Mouse (Mus musculus): ENCODE results near the gene C1qtnf1.

C1qtnf1 gene

DNA sequence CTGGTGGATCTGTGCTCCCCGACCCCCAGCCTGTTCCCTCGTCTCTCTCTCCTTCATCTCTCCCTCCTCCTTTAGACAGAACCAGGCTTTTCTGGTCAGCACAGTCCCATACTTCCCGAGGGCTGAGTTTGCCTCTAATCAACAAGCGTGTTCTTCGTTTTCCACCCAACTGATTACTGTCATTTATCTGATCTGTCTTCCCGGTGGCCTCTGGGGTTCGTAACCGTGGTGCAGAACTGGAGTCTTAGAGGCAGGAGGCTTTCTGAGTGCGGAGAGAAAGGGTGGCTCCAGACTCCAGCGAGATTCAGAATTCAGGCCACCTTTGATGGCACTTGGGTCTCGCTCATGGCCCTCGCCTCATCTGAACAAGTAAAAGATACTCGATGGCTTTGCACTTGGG, 6.1 kb downstream of the C1qtnf1 start:
- no peak for DNase-seq (ENCODE audit: low spot score in 2 of 2)

GRCm38 (mm10) chr11:118436471-118436935, 8.5 kb downstream of the C1qtnf1 start:
- no peak for DNase-seq (ENCODE audit: low spot score in 2 of 2)

- DNase-seq (ENCODE audit: low spot score in 2 of 2), result no peak
Measured at GRCm38 (mm10) chr11:118438665-118439414, 10.8 kb downstream of the C1qtnf1 start.

- DNase-seq (ENCODE audit: low spot score in 2 of 2), result no peak
Measured at GRCm38 (mm10) chr11:118442691-118443090, 14.7 kb downstream of the C1qtnf1 start.

DNA sequence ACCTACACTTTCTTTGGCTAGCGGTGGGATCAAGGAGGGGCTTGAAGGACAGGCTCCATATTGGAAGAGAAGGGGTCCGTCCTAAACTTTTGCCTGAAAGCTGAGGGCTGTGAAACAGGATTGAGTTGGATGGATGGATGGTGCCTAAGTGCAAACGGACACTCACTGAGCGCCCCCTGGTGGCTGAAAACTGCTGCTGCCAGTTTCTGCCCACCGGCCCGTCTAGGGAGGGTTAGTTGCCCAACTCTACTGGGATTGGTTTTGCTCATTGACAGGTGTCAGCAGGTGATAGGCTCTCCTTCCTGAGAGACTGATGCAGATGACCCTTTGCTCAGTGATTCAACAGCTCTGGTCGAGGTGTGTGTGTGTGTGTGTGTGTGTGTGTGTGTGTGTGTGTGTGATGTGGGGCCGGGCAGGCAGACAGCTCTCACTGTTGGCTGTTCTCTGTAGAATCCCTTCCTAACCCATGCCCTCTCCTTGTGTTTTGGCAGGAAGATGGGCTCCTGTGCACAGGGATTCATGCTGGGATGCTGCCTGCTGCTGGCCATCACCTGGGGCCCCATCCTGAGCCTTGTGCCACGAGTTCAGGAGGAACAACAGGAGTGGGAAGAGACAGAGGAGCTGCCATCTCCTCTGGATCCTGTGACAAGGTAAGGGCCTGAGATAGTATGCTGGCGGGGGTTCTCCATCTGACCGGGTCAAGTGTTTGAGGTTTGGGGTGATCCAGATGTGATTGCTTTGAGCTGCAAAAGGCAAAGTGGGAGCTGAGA, 15.4 kb downstream of the C1qtnf1 start:
- peak in 1 of 2 experiments; percentile 16 for DNase-seq (ENCODE audit: low spot score in 2 of 2)

- DNase-seq (ENCODE audit: low spot score in 2 of 2), result peak in 1 of 2 experiments; percentile 38
Measured at GRCm38 (mm10) chr11:118445843-118446242, 17.8 kb downstream of the C1qtnf1 start.

DNA sequence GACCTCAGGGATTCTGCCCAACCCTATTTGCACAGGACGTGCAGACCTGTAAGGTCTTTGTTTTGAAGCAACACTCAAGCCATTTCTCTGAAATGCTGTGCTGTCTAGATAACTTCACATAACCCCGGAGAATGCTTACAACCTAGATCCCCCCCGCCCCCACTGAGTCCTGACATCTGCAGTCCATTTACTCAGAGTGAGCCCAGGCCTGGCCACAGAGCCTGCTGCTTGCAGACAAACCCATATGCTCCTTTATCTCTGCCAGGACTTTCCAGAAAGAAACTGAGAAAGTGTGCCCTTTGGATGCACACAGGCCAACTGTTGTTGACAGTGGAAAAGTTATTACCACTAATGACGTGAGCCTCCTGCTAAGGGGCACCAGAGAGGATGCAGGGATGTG, 19.3 kb downstream of the C1qtnf1 start:
- DNase-seq (ENCODE audit: low spot score in 2 of 2), result no peak

DNA sequence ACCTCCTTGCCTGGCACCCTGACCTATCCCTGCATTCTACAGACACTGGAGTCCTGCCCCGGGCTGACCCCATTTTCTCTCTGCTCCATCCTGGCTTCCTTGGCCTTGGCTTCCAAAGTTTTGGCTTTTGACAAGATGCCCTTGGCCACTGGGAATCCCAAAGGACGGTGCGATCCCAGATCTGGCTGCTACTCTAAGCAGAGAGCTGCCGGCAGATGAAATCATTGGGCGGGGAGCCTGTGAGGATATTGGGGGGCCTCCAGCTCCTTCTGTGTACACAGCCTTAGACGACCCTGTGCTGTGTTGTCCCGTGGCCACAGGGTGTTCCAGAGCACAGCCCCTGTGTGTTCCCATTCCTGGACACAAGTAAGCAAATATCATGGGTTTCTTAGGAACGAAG, 20.4 kb downstream of the C1qtnf1 start:
- no peak for DNase-seq (ENCODE audit: low spot score in 2 of 2)

- no peak for DNase-seq (ENCODE audit: low spot score in 2 of 2)
Measured at GRCm38 (mm10) chr11:118451211-118451610, 23.2 kb downstream of the C1qtnf1 start.

DNA sequence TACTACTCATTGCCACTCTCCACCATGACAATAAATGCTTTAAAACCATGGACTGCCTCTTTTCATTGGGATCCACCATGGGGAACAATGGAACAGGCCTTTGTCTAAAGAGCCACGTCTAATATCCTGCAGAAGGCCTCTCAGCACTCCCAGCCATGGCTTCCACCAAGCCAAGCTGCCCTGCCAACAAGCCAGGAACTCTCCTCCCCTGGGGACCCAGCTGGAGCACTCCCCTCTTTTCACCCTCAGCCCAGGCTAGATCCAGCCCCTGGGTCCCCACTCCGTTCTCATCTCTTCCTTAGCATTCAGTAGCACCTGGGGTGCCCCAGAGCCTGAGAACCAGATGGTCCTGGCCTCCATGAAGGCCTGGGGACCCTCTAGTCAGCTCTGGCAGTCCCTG, 25.0 kb downstream of the C1qtnf1 start:
- DNase-seq (ENCODE audit: low spot score in 2 of 2), result no peak

DNA sequence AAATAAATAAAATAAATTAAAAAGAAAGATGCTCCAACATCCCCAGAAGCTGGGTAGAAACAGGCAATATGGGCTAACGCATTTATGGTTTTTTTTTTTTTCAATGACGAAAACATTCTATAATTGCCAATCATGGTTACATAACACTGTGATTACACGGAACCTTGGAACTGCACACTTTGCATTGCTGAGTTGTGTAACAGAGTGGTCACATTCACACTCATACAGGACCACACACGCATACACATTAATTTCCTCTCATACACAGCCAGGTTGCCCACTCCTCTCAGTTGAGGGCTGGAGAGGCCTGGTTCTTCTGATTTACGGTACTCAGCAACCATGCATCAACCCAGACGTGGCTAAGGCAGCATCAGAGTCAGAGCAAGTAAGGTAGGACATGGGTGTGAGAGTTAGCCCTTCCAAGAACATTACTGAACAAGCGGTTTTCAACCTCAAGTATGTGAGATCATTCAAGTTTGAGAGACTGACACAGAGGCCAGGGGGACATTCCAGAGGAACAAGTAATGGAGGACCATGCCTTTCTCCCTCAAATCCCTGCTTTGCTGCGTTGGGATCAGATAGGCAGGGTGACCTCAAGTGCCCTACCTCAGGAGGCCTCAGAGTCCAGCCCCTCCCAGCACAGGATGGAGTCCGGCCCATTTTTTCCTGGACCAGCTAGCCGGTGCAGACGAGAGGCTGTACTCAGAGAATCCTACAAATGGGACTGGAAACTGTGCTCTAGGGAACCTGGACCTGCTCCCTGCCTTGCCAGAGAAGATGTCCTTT, 26.1 kb downstream of the C1qtnf1 start:
- DNase-seq (ENCODE audit: low spot score in 2 of 2), result no peak

DNA sequence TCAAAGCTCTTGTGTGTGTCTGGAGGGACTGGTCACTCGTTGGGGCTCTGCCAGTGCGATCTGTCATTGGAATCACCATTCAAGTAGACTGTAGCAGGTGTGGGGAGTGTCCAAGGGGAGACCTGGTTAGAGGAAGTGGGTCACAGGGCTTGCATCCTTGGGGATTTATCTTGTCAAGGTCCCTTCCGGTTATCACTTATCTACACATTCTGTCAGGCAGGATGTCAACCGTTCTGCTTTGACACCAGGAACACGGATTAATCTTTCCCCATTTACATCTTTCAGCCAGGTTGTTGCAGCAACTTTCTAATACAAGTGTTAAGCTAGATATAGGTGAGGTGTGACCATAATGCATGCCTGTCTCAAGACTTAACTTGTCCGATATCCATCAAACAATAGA, 27.8 kb downstream of the C1qtnf1 start:
- no peak for DNase-seq (ENCODE audit: low spot score in 2 of 2)

DNA sequence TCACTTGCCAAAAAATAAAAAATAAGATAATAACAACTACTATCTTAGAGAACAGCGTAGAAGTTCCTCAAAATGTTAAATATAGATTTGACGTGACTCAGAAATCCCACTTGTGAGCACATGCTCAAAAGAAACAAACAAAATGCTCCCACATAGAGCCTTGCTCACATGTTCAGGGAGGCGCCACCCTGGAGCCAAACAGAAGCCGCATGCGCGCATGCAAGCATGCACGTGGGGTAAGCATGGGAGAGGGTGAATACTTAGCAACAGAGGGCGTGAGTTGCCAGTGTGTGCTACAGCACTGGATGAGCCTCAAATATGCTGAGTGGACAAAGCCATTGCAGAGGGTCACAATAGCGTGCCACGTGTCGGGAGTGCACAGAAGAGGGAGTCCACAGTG, 28.9 kb downstream of the C1qtnf1 start:
- peak in 1 of 2 experiments; percentile 27 for DNase-seq (ENCODE audit: low spot score in 2 of 2)

GRCm38 (mm10) chr11:118459051-118459450, 31.0 kb downstream of the C1qtnf1 start:
- peak; percentile 30 to 52 for DNase-seq (ENCODE audit: low spot score in 2 of 2)

- no peak for DNase-seq (ENCODE audit: low spot score in 2 of 2)
Measured at GRCm38 (mm10) chr11:118459536-118459935, 31.5 kb downstream of the C1qtnf1 start.

DNA sequence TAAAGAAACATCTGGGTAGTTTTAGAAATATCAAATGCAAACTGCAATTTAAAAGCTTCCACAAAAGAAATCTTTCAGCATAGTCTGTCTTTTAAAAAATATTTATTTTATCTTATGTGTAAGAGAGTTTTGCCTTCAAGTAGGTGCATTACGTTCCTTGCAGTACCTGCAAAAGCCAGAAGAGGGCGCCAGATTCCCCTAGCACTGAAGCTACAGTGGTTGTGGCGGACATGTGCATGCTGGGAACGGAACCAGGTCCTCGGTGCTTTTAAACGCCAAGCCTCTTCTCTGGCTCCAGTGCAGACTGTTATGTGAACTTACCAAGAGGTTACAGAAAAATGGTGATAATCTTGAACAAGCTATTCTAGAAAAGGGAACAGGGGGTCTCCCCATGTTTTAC, 32.3 kb downstream of the C1qtnf1 start:
- DNase-seq (ENCODE audit: low spot score in 2 of 2), result no peak

DNA sequence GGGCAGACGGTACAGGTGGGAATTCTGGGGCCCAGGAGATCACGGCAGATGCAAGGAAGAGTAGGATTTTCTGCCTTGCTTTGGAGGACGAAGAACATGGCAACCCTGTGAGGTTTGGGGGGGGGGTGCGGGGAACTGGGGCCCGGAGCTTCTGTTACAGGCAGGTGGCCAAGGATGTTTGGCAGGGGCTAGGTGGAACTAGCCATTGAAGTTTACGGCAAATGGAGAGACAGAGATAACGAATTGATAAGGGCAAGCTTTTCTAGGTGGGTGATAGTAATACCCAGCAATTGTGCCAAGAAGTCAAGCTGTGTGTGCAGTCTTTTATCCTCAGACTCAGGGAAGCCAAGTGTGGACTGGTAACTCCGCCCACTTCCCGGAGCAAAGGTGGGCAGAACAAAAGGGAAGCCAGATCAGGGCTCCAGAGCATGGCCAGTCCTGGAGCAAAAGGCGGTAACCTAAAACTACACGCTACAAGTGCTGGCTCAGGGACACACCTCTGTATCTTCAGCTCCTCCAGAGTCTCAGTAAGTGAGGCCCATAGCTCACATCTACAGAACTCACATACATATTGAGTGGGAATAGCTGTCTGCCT, 39.5 kb downstream of the C1qtnf1 start:
- DNase-seq (ENCODE audit: low spot score in 2 of 2), result no peak

GRCm38 (mm10) chr11:118469509-118470160, 41.6 kb downstream of the C1qtnf1 start:
- DNase-seq (ENCODE audit: low spot score in 2 of 2), result no peak

GRCm38 (mm10) chr11:118470234-118470966, 42.4 kb downstream of the C1qtnf1 start:
- DNase-seq (ENCODE audit: low spot score in 2 of 2), result no peak

- no peak for DNase-seq (ENCODE audit: low spot score in 2 of 2)
Measured at GRCm38 (mm10) chr11:118471676-118472075, 43.7 kb downstream of the C1qtnf1 start.

GRCm38 (mm10) chr11:118473161-118473560, 45.2 kb downstream of the C1qtnf1 start:
- no peak for DNase-seq (ENCODE audit: low spot score in 2 of 2)

All from spleen, postnatal 36 days (tissue).